Mouse (Mus musculus) intestine, embryonic 14.5 days (tissue): Measurements from ENCODE around the gene Pcbp4. TPM values are rescaled to one million over a fixed set of nuclear protein-coding genes. Genes with fewer than 3 reads are reported as not detected.

ENCODE experiments used
- ATAC-seq: fragments of 200-750 bp; cut with Nextera tagmentation; replicated peaks from 2 replicates; pipeline ENCODE4 v1.8.0; 2017; ENCODE audit warnings: low read depth, moderate number of reproducible peaks, moderate TSS enrichment, moderate library complexity; ENCODE audit not compliant: low FRiP score, low TSS enrichment
- DNase-seq: peaks from one replicate; pipeline ENCODE4 v3.0.0-alpha.2; 2018; ENCODE audit warnings: low spot score
- H3K27ac ChIP-seq: fragments of 300-500 bp; sonication (generic); 2 replicates; pipeline ENCODE4 v1.5.1; 2014; ENCODE audit warnings: low read depth, mild to moderate bottlenecking, control low read depth
- H3K27me3 ChIP-seq: fragments of 300-500 bp; sonication (generic); replicated peaks from 2 replicates; pipeline ENCODE4 v1.6.1; 2014; ENCODE audit warnings: low read length, control low read depth; ENCODE audit not compliant: control insufficient read depth, insufficient read depth
- H3K36me3 ChIP-seq: fragments of 300-500 bp; sonication (generic); 2 replicates; pipeline ENCODE4 v1.6.1; 2014; ENCODE audit warnings: low read length, control low read depth; ENCODE audit not compliant: control insufficient read depth, insufficient read depth
- H3K4me1 ChIP-seq: fragments of 300-500 bp; sonication (generic); replicated peaks from 2 replicates; pipeline ENCODE4 v1.6.1; 2014; ENCODE audit warnings: low read length, control low read depth, mixed read lengths; ENCODE audit not compliant: control insufficient read depth, insufficient read depth
- H3K4me2 ChIP-seq: fragments of 300-500 bp; sonication (generic); 2 replicates; pipeline ENCODE4 v1.6.1; 2014; ENCODE audit warnings: low read length
- H3K4me3 ChIP-seq: fragments of 300-500 bp; sonication (generic); 2 replicates; pipeline ENCODE4 v1.5.1; 2014; ENCODE audit warnings: low read depth, low read length, control low read depth, mixed read lengths
- H3K9ac ChIP-seq: fragments of 300-500 bp; sonication (generic); 2 replicates; pipeline ENCODE4 v1.6.1; 2014; ENCODE audit warnings: mild to moderate bottlenecking, low read length
- H3K9me3 ChIP-seq: fragments of 300-500 bp; sonication (generic); 2 replicates; pipeline ENCODE4 v1.6.1; 2016; ENCODE audit warnings: low read length, control low read depth; ENCODE audit not compliant: control insufficient read depth
- WGBS: fragments of 180-500 bp; shearing (Covaris S2); extraction: QIAGEN DNeasy Blood & Tissue Kit; methylation state at CpG from one replicate; pipeline ENCODE4 v1.1.7; 2014; 5-methylcytosine and 5-hydroxymethylcytosine counted together
- polyA plus RNA-seq: library from polyadenylated mRNA; unstranded; fragments of >200 nt; fragmentation: Nextera tagmentation; extraction: Ambion mirVana; gene quantifications from 2 replicates; pipeline ENCODE4 v1.2.1, GENCODE M21; 2014

The Pcbp4 gene
- polyA plus RNA-seq, 1 experiment from 2014 or later = 55.3 TPM

GRCm38 (mm10) chr9:106457163-106457559 is 4.1 kb downstream of the Pcbp4 start:
- Histone ChIP-seq H3K9me3 (no peaks in the 10 kb centered on the region), H3K27ac (peak overlapping the region; percentile 27; the same call in 1 of the 2 replicates), H3K4me1 (peaks cover 41% of the 10 kb centered on the region), H3K27me3 (no peaks in the 10 kb centered on the region), H3K9ac (0 out of 2 replicates have a peak overlapping the region, but pooled peaks have one; percentile 10), H3K4me3 (no peak overlapping the region), H3K36me3 (peaks cover 30% of the 10 kb centered on the region), H3K4me2 (peak overlapping the region; percentile 81)
- DNase-seq = no peak
- ATAC-seq = no peak
- 46% methylated on average over 9 of the region's 9 CpGs for WGBS

GRCm38 (mm10) chr9:106457920-106458319 is 4.8 kb downstream of the Pcbp4 start:
- H3K4me2 ChIP-seq = no peak overlapping the region
- no peak overlapping the region for H3K27ac ChIP-seq
- no peak overlapping the region for H3K4me3 ChIP-seq
- H3K9ac ChIP-seq = no peak overlapping the region
- H3K4me1 ChIP-seq = peaks cover 35% of the 10 kb centered on the region
- H3K9me3 ChIP-seq = no peaks in the 10 kb centered on the region
- WGBS = 77% methylated on average over 5 of the region's 5 CpGs
- DNase-seq (no peak), ATAC-seq (no peak)
- peaks cover 36% of the 10 kb centered on the region for H3K36me3 ChIP-seq
- no peaks in the 10 kb centered on the region for H3K27me3 ChIP-seq

- Histone ChIP-seq H3K4me1 (peaks cover 26% of the 10 kb centered on the region), H3K9ac (no peak overlapping the region), H3K9me3 (no peaks in the 10 kb centered on the region), H3K36me3 (peaks cover 47% of the 10 kb centered on the region), H3K27ac (no peak overlapping the region), H3K4me2 (no peak overlapping the region), H3K27me3 (no peaks in the 10 kb centered on the region), H3K4me3 (no peak overlapping the region)
- ATAC-seq (no peak), DNase-seq (no peak)
- WGBS = 81% methylated on average over 15 of the region's 15 CpGs
Observed at GRCm38 (mm10) chr9:106459946-106460345, 6.9 kb downstream of the Pcbp4 start.

GRCm38 (mm10) chr9:106460401-106461025 is 7.4 kb downstream of the Pcbp4 start:
- DNase-seq (no peak), ATAC-seq (no peak)
- Histone ChIP-seq H3K9ac (no peak overlapping the region), H3K27ac (no peak overlapping the region), H3K27me3 (no peaks in the 10 kb centered on the region), H3K36me3 (peaks cover 47% of the 10 kb centered on the region), H3K9me3 (no peaks in the 10 kb centered on the region), H3K4me1 (peaks cover 22% of the 10 kb centered on the region), H3K4me2 (no peak overlapping the region), H3K4me3 (no peak overlapping the region)
- WGBS = 76% methylated on average over 18 of the region's 18 CpGs

- no peak for DNase-seq
- 92% methylated on average over 9 of the region's 9 CpGs for WGBS
- Histone ChIP-seq H3K4me3 (no peak overlapping the region), H3K9ac (no peak overlapping the region), H3K4me2 (no peak overlapping the region), H3K27me3 (no peaks in the 10 kb centered on the region), H3K9me3 (no peaks in the 10 kb centered on the region), H3K4me1 (peaks cover 20% of the 10 kb centered on the region), H3K36me3 (peaks cover 47% of the 10 kb centered on the region), H3K27ac (no peak overlapping the region)
- no peak for ATAC-seq
Observed at GRCm38 (mm10) chr9:106461026-106461415, 7.9 kb downstream of the Pcbp4 start.

GRCm38 (mm10) chr9:106461641-106462429 is 8.7 kb downstream of the Pcbp4 start:
- 85% methylated on average over 16 of the region's 16 CpGs for WGBS
- DNase-seq (no peak), ATAC-seq (no peak)
- Histone ChIP-seq H3K4me1 (peaks cover 12% of the 10 kb centered on the region), H3K4me3 (no peak overlapping the region), H3K9me3 (no peaks in the 10 kb centered on the region), H3K27ac (no peak overlapping the region), H3K9ac (no peak overlapping the region), H3K4me2 (no peak overlapping the region), H3K27me3 (no peaks in the 10 kb centered on the region), H3K36me3 (peaks cover 43% of the 10 kb centered on the region)

GRCm38 (mm10) chr9:106462430-106462800 is 9.3 kb downstream of the Pcbp4 start:
- Histone ChIP-seq H3K36me3 (peaks cover 41% of the 10 kb centered on the region), H3K4me1 (peaks cover 7% of the 10 kb centered on the region; the same call in 1 of the 2 replicates)
- WGBS = 97% methylated on average over 12 of the region's 12 CpGs

GRCm38 (mm10) chr9:106463122-106464063 is 10.3 kb downstream of the Pcbp4 start:
- peaks cover 3% of the 10 kb centered on the region; the same call in 1 of the 2 replicates for H3K4me1 ChIP-seq
- H3K4me3 ChIP-seq = no peak overlapping the region
- no peaks in the 10 kb centered on the region for H3K27me3 ChIP-seq
- ATAC-seq (no peak), DNase-seq (no peak)
- no peak overlapping the region for H3K9ac ChIP-seq
- H3K9me3 ChIP-seq = no peaks in the 10 kb centered on the region
- WGBS = 80% methylated on average over 21 of the region's 21 CpGs
- H3K4me2 ChIP-seq = no peak overlapping the region
- peaks cover 38% of the 10 kb centered on the region for H3K36me3 ChIP-seq
- H3K27ac ChIP-seq = no peak overlapping the region

More at GRCm38 (mm10) chr9:106462430-106462800, 9.3 kb downstream of the Pcbp4 start:
- Histone ChIP-seq H3K4me3 (no peak overlapping the region), H3K9ac (no peak overlapping the region), H3K9me3 (no peaks in the 10 kb centered on the region), H3K27me3 (no peaks in the 10 kb centered on the region), H3K27ac (no peak overlapping the region), H3K4me2 (no peak overlapping the region)
- no peak for DNase-seq
- ATAC-seq = no peak
